Comparison of ENCODE assay signal across 9 mouse cellular contexts in the genomic region with DNA sequence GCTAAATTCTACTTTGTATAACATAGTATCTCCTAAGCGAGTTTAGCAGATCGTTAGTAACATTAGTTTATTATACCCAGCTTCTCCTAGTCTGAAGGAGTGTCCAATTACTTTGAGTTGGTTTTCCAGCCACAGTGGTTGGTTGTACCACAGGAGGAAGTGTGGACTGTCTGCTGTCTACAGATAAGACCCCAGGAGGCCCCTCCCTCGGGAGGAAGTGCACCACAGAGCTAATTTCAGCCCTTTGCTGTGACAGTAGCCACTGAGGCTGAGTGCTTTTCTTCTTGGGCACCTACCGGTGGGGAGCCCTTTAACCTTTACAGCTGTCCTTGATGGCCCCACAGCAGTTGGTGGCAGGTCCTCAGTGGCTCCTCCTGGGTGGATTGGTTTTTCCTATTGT. TPM values are rescaled to one million over a fixed set of nuclear protein-coding genes. Genes with fewer than 3 reads are reported as not detected.
A peak's percentile ranks its signal among the peaks of the same experiment; 100 is the strongest.
DNase-seq lines count a peak whose midpoint lies in the region; ATAC-seq and TF ChIP-seq lines count a peak whose summit lies in the region.
"Had no signal": no experiment of that assay in that cellular context is flagged by ENCODE, and none has a peak within 500 bp of the region (broad histone marks: within the 10 kb centered on the region; RNA-seq: fewer than 3 reads in every experiment).

No protein-coding gene starts in this region.

- WGBS in midbrain, embryonic 10.5 days = 38% methylated on average over 4 of the region's 4 CpGs
- WGBS in midbrain, postnatal 0 days = 35% methylated on average over 4 of the region's 4 CpGs
- 14% methylated on average over 4 of the region's 4 CpGs for WGBS in limb, embryonic 13.5 days
- WGBS in midbrain, embryonic 14.5 days = 35% methylated on average over 4 of the region's 4 CpGs

- no peak for ATAC-seq in midbrain, postnatal 0 days (ENCODE audit: low FRiP score)
- ATAC-seq in limb, embryonic 13.5 days (ENCODE audit: low FRiP score, low read depth) = 0 out of 2 replicates have a peak, but pooled peaks have one; percentile 44
- no peak for ATAC-seq in midbrain, embryonic 14.5 days (ENCODE audit: low FRiP score, low TSS enrichment)

- H3K36me3 ChIP-seq in midbrain, embryonic 10.5 days = no peaks in the 10 kb centered on the region
- no peaks in the 10 kb centered on the region for H3K36me3 ChIP-seq in midbrain, postnatal 0 days (ENCODE audit: insufficient read depth, low read length)
- peaks cover 7% of the 10 kb centered on the region for H3K36me3 ChIP-seq in erythroblast, embryonic 14.5 days (ENCODE audit: control insufficient read depth)
- H3K36me3 ChIP-seq in limb, embryonic 13.5 days = no peaks in the 10 kb centered on the region
- H3K36me3 ChIP-seq in midbrain, embryonic 14.5 days (ENCODE audit: control insufficient read depth, insufficient read depth, low read length) = peaks cover 2% of the 10 kb centered on the region; the same call in 1 of the 2 replicates

- H3K4me3 ChIP-seq in midbrain, embryonic 10.5 days = no peak overlapping the region; the same call in 1 of the 2 replicates
- no peak overlapping the region for H3K4me3 ChIP-seq in midbrain, postnatal 0 days (ENCODE audit: low read depth, low read length)
- H3K4me3 ChIP-seq in erythroblast, embryonic 14.5 days (replicated peaks) = peak overlapping the region; percentile 59
- no peak overlapping the region for H3K4me3 ChIP-seq in limb, embryonic 13.5 days
- H3K4me3 ChIP-seq in midbrain, embryonic 14.5 days (replicated peaks; ENCODE audit: low read depth, low read length) = no peak overlapping the region
- H3K4me3 ChIP-seq: limb, embryonic 12.5 days had no signal

- H3K4me1 ChIP-seq in midbrain, embryonic 10.5 days = peaks cover 32% of the 10 kb centered on the region
- H3K4me1 ChIP-seq in midbrain, postnatal 0 days (ENCODE audit: insufficient read depth, low read length) = no peaks in the 10 kb centered on the region
- peaks cover 89% of the 10 kb centered on the region for H3K4me1 ChIP-seq in erythroblast, embryonic 14.5 days (ENCODE audit: control insufficient read depth)
- H3K4me1 ChIP-seq in limb, embryonic 13.5 days = peaks cover 17% of the 10 kb centered on the region
- peaks cover 14% of the 10 kb centered on the region; the same call in 1 of the 2 replicates for H3K4me1 ChIP-seq in midbrain, embryonic 14.5 days (ENCODE audit: control insufficient read depth, insufficient read depth, low read length)

- no peak for DNase-seq in midbrain, embryonic 10.5 days (ENCODE audit: low spot score)
- no peak for DNase-seq in midbrain, postnatal 0 days (ENCODE audit: low spot score)
- DNase-seq in midbrain, embryonic 14.5 days = peak; percentile 24
- no peak for DNase-seq in gastrocnemius, adult 8-10 months (ENCODE audit: low spot score in 2 of 2)
- DNase-seq in left cerebral cortex, adult 11 months (ENCODE audit: low spot score) = no peak
- no peak for DNase-seq in cerebellum, postnatal 4 days (ENCODE audit: low spot score in 2 of 2)

- no peak overlapping the region for H3K9ac ChIP-seq in midbrain, postnatal 0 days (replicated peaks; ENCODE audit: low read length, poor library complexity, severe bottlenecking)
- no peak overlapping the region for H3K9ac ChIP-seq in limb, embryonic 13.5 days
- no peak overlapping the region for H3K9ac ChIP-seq in midbrain, embryonic 14.5 days (replicated peaks; ENCODE audit: low read length)

- H3K27ac ChIP-seq in midbrain, embryonic 10.5 days (replicated peaks) = peak overlapping the region; percentile 55
- H3K27ac ChIP-seq in midbrain, postnatal 0 days (ENCODE audit: low read depth, low read length) = no peak overlapping the region
- no peak overlapping the region for H3K27ac ChIP-seq in limb, embryonic 13.5 days
- no peak overlapping the region for H3K27ac ChIP-seq in midbrain, embryonic 14.5 days (replicated peaks; ENCODE audit: low read depth, low read length)
- H3K27ac ChIP-seq: limb, embryonic 12.5 days had no signal

- no peak overlapping the region for H3K4me2 ChIP-seq in midbrain, postnatal 0 days (ENCODE audit: low read depth, low read length, poor library complexity, severe bottlenecking)
- no peak overlapping the region; the same call in 1 of the 2 replicates for H3K4me2 ChIP-seq in limb, embryonic 13.5 days (replicated peaks)
- no peak overlapping the region for H3K4me2 ChIP-seq in midbrain, embryonic 14.5 days (ENCODE audit: low read length)
- H3K4me2 ChIP-seq: limb, embryonic 12.5 days had no signal

- no peak for TF ChIP-seq CTCF in midbrain, postnatal 0 days (IDR thresholded peaks at IDR 0.05)

- no peaks in the 10 kb centered on the region for H3K9me3 ChIP-seq in midbrain, embryonic 10.5 days (replicated peaks)
- H3K9me3 ChIP-seq in midbrain, postnatal 0 days (ENCODE audit: low read length) = no peaks in the 10 kb centered on the region
- H3K9me3 ChIP-seq in erythroblast, embryonic 14.5 days (ENCODE audit: control insufficient read depth, low read length) = no peaks in the 10 kb centered on the region
- H3K9me3 ChIP-seq in limb, embryonic 13.5 days = no peaks in the 10 kb centered on the region
- no peaks in the 10 kb centered on the region for H3K9me3 ChIP-seq in midbrain, embryonic 14.5 days (ENCODE audit: control insufficient read depth, low read length)
- H3K9me3 ChIP-seq: limb, embryonic 12.5 days had no signal

- no peaks in the 10 kb centered on the region for H3K27me3 ChIP-seq in midbrain, embryonic 10.5 days (ENCODE audit: low read depth, poor library complexity, severe bottlenecking)
- H3K27me3 ChIP-seq in midbrain, postnatal 0 days (ENCODE audit: insufficient read depth, low read length) = no peaks in the 10 kb centered on the region
- peaks cover 21% of the 10 kb centered on the region for H3K27me3 ChIP-seq in erythroblast, embryonic 14.5 days (ENCODE audit: control insufficient read depth)
- H3K27me3 ChIP-seq in limb, embryonic 13.5 days = no peaks in the 10 kb centered on the region
- H3K27me3 ChIP-seq in midbrain, embryonic 14.5 days (ENCODE audit: control insufficient read depth, insufficient read depth, low read length) = no peaks in the 10 kb centered on the region
- H3K27me3 ChIP-seq: limb, embryonic 12.5 days had no signal

RNA-seq across cellular contexts. Expression of a gene that starts 9.6 kb away (rescaled TPM):
- 176 and 189 TPM in 2 replicates for polyA plus RNA-seq in midbrain, embryonic 10.5 days (2016; fragmentation: Nextera tagmentation; extraction: Ambion mirVana)
- 25.0 and 51.6 TPM in 2 replicates for total RNA-seq in midbrain, postnatal 0 days (2014; rRNA removed)
- polyA plus RNA-seq in midbrain, postnatal 0 days (2015; fragmentation: Nextera tagmentation; extraction: Ambion mirVana) = 102 and 106 TPM in 2 replicates
- polyA plus RNA-seq in erythroblast, embryonic 14.5 days (2012) = 21.3 and 25.9 TPM in 2 replicates
- polyA plus RNA-seq in limb, embryonic 13.5 days (2015; fragmentation: Nextera tagmentation; extraction: Ambion mirVana) = 106 and 107 TPM in 2 replicates
- polyA plus RNA-seq in midbrain, embryonic 14.5 days (2014; fragmentation: Nextera tagmentation; extraction: Ambion mirVana) = 106 and 122 TPM in 2 replicates
- total RNA-seq in gastrocnemius, adult 8-10 months (2022) = 10 to 100 TPM; 38.8 to 53.8 (median 47.0) TPM

RNA-seq across cellular contexts. Expression of a gene that starts 12.0 kb away (rescaled TPM):
- polyA plus RNA-seq in midbrain, embryonic 10.5 days (2016; fragmentation: Nextera tagmentation; extraction: Ambion mirVana) = 1.3 and 1.4 TPM in 2 replicates
- 9.3 and 11.5 TPM in 2 replicates for total RNA-seq in midbrain, postnatal 0 days (2014; rRNA removed)
- polyA plus RNA-seq in midbrain, postnatal 0 days (2015; fragmentation: Nextera tagmentation; extraction: Ambion mirVana) = 3.9 and 4.0 TPM in 2 replicates
- 0.26 and 0.65 TPM in 2 replicates for polyA plus RNA-seq in erythroblast, embryonic 14.5 days (2012)
- polyA plus RNA-seq in limb, embryonic 13.5 days (2015; fragmentation: Nextera tagmentation; extraction: Ambion mirVana) = 0.75 and 0.76 TPM in 2 replicates
- 3.6 and 5.3 TPM in 2 replicates for polyA plus RNA-seq in midbrain, embryonic 14.5 days (2014; fragmentation: Nextera tagmentation; extraction: Ambion mirVana)
- total RNA-seq in gastrocnemius, adult 8-10 months (2022) = 1 to 10 TPM; 2.1 to 4.2 (median 3.1) TPM

RNA-seq across cellular contexts. Expression of a gene that starts 41.7 kb away (rescaled TPM):
- 36.8 and 45.4 TPM in 2 replicates for polyA plus RNA-seq in midbrain, embryonic 10.5 days (2016; fragmentation: Nextera tagmentation; extraction: Ambion mirVana)
- total RNA-seq in midbrain, postnatal 0 days (2014; rRNA removed) = 20.9 and 23.2 TPM in 2 replicates
- 17.4 and 20.6 TPM in 2 replicates for polyA plus RNA-seq in midbrain, postnatal 0 days (2015; fragmentation: Nextera tagmentation; extraction: Ambion mirVana)
- polyA plus RNA-seq in erythroblast, embryonic 14.5 days (2012) = 0.05 TPM in 1 of 2 replicates, not detected in the other
- polyA plus RNA-seq in limb, embryonic 13.5 days (2015; fragmentation: Nextera tagmentation; extraction: Ambion mirVana) = 61.2 and 64.5 TPM in 2 replicates
- 22.2 and 33.7 TPM in 2 replicates for polyA plus RNA-seq in midbrain, embryonic 14.5 days (2014; fragmentation: Nextera tagmentation; extraction: Ambion mirVana)
- total RNA-seq in gastrocnemius, adult 8-10 months (2022) = under 1 TPM; 0.27 to 0.88 (median 0.44) TPM

Comparison
In these comparisons a context has a peak if more than half of its experiments do, and no peak if none do; other contexts are left out.
1. RNA of a gene that starts 41.7 kb away (polyA plus RNA-seq): 61.2 to 64.5 TPM in limb, embryonic 13.5 days, 36.8 to 45.4 TPM in midbrain, embryonic 10.5 days, 22.2 to 33.7 TPM in midbrain, embryonic 14.5 days and 17.4 to 20.6 TPM in midbrain, postnatal 0 days; 0.05 TPM in erythroblast, embryonic 14.5 days; every median in the first group is over 10 times any median in the second.